Mouse (Mus musculus): ENCODE measurements at regions not wholly inside any gene's neighbourhood (a gene's known extent, or its start where the extent isn't known, plus 50 kb on each side); places are given as distances from the start of the nearest gene placed in this dataset.

DNA sequence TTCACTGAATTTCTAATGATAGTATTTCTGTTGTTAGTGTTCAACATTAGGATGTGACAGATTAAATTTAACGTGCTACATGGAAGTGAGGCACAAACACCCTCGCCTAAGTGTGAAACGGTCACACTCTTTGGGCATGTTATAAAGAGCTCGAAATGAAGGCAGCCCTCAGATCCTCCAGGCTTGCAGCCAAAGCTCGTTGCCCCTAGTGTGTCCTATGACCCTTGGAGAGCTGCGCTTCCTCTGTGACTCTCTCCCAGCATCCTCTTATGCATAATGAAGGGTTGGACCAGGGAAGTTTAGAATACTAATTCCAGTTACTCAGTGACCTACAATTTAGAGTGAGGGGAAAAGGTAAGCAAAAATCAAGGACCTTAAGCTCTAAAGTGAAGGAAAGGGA lies 92.4 kb upstream of the Spred1 start:
- TF ChIP-seq EP300 (IDR thresholded peaks at IDR 0.05; ENCODE audit: low read depth) (no peak), CTCF (IDR thresholded peaks at IDR 0.05; ENCODE audit: low read depth) (no peak)
- H3K4me1 ChIP-seq (replicated peaks; ENCODE audit: control insufficient read depth in 2 of 2, insufficient read depth in 2 of 2, low read length in 1 of 2) = no peaks in the 10 kb centered on the region
- H3K27ac ChIP-seq = no peak overlapping the region
- no peaks in the 10 kb centered on the region for H3K9me3 ChIP-seq (ENCODE audit: control insufficient read depth, low read length)
- no peaks in the 10 kb centered on the region for H3K36me3 ChIP-seq (replicated peaks; ENCODE audit: control insufficient read depth, insufficient read depth, low read depth)
- WGBS (ENCODE audit: insufficient replicate concordance) = 68% methylated on average over 6 of the region's 6 CpGs
- DNase-seq (ENCODE audit: low read depth in 3 of 3, low spot score in 3 of 3) (no peak), ATAC-seq (ENCODE audit: insufficient read depth) (no peak)
- no peak overlapping the region for H3K4me3 ChIP-seq (ENCODE audit: insufficient read depth in 1 of 2, low read depth in 2 of 2, low read length in 2 of 2)
- H3K4me2 ChIP-seq (ENCODE audit: low read depth) = no peak overlapping the region
- H3K9ac ChIP-seq (replicated peaks) = no peak overlapping the region
- no peaks in the 10 kb centered on the region for H3K27me3 ChIP-seq (ENCODE audit: control insufficient read depth, insufficient read depth, low read length)

DNA sequence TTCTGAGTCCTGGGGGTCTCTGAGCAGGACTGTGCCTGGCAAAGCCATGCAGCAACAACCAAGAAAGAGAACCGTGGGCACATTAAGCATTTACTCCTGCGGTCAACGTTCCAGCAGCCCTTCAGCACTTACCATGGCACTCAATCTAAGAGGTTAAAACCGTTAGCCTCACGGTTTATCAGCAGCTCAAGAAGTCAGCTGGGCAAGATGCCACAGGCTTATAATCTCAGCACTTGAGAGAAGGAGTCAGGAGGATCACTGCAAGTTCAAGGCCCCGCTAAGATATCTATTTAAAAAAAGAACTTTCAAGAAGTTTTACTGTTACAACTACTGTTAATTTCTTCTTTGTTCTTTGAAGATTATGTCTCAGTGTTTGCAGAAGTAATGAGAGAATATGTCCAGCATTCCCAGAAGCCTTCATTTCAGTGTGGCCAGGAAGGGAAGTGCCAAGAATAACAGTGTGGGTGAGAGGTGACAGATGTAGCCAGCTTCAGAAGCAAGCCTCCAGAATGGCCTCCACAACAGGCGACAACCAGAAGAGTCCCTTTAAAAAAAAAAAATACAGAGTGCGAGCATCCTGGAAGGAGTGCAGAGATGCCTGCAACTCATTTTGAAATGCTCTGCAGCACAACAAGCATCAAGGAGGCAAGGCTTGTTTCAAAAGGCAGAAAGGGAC lies 84.8 kb upstream of the Spred1 start:
- Histone ChIP-seq H3K9me3 (ENCODE audit: control insufficient read depth, low read length) (no peaks in the 10 kb centered on the region), H3K4me2 (ENCODE audit: low read depth) (no peak overlapping the region), H3K9ac (replicated peaks) (no peak overlapping the region), H3K27me3 (ENCODE audit: control insufficient read depth, insufficient read depth, low read length) (no peaks in the 10 kb centered on the region), H3K4me1 (replicated peaks; ENCODE audit: control insufficient read depth in 2 of 2, insufficient read depth in 2 of 2, low read length in 1 of 2) (no peaks in the 10 kb centered on the region), H3K36me3 (replicated peaks; ENCODE audit: control insufficient read depth, insufficient read depth, low read depth) (no peaks in the 10 kb centered on the region), H3K27ac (no peak overlapping the region), H3K4me3 (ENCODE audit: insufficient read depth in 1 of 2, low read depth in 2 of 2, low read length in 2 of 2) (no peak overlapping the region)
- DNase-seq (ENCODE audit: low read depth in 3 of 3, low spot score in 3 of 3) (no peak), ATAC-seq (ENCODE audit: insufficient read depth) (no peak)
- WGBS (ENCODE audit: insufficient replicate concordance) = 45% methylated on average over 8 of the region's 8 CpGs
- no peak for TF ChIP-seq EP300 (IDR thresholded peaks at IDR 0.05; ENCODE audit: low read depth)
- TF ChIP-seq CTCF (IDR thresholded peaks at IDR 0.05; ENCODE audit: low read depth) = no peak

DNA sequence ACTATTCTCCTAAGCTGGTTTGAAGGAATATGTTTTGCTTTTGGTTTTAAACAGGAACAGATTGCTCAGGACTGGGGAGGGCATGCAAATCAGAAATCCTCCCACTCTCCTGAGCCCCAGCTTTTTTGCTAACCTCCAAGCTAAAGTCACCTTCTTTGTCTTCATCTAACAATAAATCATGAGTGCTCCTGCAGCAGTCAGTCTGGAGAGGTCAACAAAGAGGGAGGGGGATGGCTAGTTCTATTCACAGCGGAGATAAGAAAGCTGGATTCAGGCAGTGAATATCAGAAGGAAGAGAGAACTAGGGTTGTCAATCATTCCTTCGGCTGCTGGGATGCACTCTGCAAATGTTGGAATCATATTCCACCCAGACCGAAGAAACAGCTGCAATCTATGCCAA lies 81.0 kb upstream of the Spred1 start:
- 46% methylated on average over 3 of the region's 3 CpGs for WGBS (ENCODE audit: insufficient replicate concordance)
- Histone ChIP-seq H3K4me2 (ENCODE audit: low read depth) (no peak overlapping the region), H3K9me3 (ENCODE audit: control insufficient read depth, low read length) (no peaks in the 10 kb centered on the region), H3K27me3 (ENCODE audit: control insufficient read depth, insufficient read depth, low read length) (no peaks in the 10 kb centered on the region), H3K9ac (replicated peaks) (no peak overlapping the region), H3K36me3 (replicated peaks; ENCODE audit: control insufficient read depth, insufficient read depth, low read depth) (no peaks in the 10 kb centered on the region), H3K27ac (no peak overlapping the region), H3K4me1 (replicated peaks; ENCODE audit: control insufficient read depth in 2 of 2, insufficient read depth in 2 of 2, low read length in 1 of 2) (no peaks in the 10 kb centered on the region), H3K4me3 (ENCODE audit: insufficient read depth in 1 of 2, low read depth in 2 of 2, low read length in 2 of 2) (no peak overlapping the region)
- ATAC-seq (ENCODE audit: insufficient read depth) (no peak), DNase-seq (ENCODE audit: low read depth in 3 of 3, low spot score in 3 of 3) (no peak)
- TF ChIP-seq CTCF (IDR thresholded peaks at IDR 0.05; ENCODE audit: low read depth) = no peak
- no peak for TF ChIP-seq EP300 (IDR thresholded peaks at IDR 0.05; ENCODE audit: low read depth)

DNA sequence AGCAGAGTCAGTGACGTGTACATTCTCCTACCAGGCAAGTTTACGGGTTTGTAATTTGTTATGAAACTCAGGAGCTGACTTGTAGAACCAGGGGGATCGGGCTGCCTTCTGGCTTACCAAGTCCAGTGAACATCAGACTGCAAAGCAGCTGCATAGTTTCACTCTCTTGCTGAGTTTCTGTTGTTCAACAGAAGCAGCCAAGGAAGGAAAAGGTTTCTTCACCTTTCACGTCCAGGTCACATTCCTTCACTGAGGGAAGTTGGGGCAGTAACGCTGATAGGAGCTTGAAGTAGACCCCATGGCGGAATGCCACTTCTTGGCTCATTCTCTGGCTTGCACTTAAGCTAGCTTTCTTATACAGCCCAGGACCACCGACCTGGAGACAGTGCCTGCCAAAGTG lies 77.3 kb upstream of the Spred1 start:
- ATAC-seq (ENCODE audit: insufficient read depth) (no peak), DNase-seq (ENCODE audit: low read depth in 3 of 3, low spot score in 3 of 3) (no peak)
- no peak overlapping the region for H3K27ac ChIP-seq
- H3K4me2 ChIP-seq (ENCODE audit: low read depth) = no peak overlapping the region
- H3K4me1 ChIP-seq (replicated peaks; ENCODE audit: control insufficient read depth in 2 of 2, insufficient read depth in 2 of 2, low read length in 1 of 2) = peaks cover 0 to 2% of the 10 kb centered on the region in 2 experiments; a peak in 1 of 4 replicates
- H3K9me3 ChIP-seq (ENCODE audit: control insufficient read depth, low read length) = no peaks in the 10 kb centered on the region
- TF ChIP-seq EP300 (IDR thresholded peaks at IDR 0.05; ENCODE audit: low read depth) = no peak
- no peak for TF ChIP-seq CTCF (IDR thresholded peaks at IDR 0.05; ENCODE audit: low read depth)
- H3K9ac ChIP-seq (replicated peaks) = no peak overlapping the region
- H3K36me3 ChIP-seq (replicated peaks; ENCODE audit: control insufficient read depth, insufficient read depth, low read depth) = no peaks in the 10 kb centered on the region
- no peaks in the 10 kb centered on the region for H3K27me3 ChIP-seq (ENCODE audit: control insufficient read depth, insufficient read depth, low read length)
- H3K4me3 ChIP-seq (ENCODE audit: insufficient read depth in 1 of 2, low read depth in 2 of 2, low read length in 2 of 2) = no peak overlapping the region
- WGBS (ENCODE audit: insufficient replicate concordance) = 63% methylated on average over 7 of the region's 7 CpGs

DNA sequence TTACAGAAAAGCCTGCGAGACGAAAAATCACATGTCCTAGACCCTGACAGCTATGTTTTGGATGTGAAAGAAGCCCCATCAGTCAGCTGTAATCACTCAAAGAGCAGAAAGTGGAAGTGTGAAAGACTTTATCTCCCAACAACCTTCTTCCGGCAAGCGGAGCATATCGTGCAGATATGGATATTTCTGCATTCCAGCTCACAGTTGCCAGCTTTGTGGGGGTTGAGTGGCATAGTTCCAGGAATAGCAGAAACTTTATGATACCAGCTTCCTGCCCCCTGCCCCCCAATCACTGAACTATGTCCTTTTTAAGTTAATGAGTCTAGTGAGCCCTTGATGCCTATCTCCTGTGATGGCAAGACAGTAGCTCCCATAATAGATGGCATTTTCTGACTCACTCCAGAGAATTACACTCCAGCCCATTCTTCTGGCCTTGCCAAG lies 72.9 kb upstream of the Spred1 start:
- no peaks in the 10 kb centered on the region for H3K27me3 ChIP-seq (ENCODE audit: control insufficient read depth, insufficient read depth, low read length)
- no peak overlapping the region for H3K4me2 ChIP-seq (ENCODE audit: low read depth)
- H3K9me3 ChIP-seq (ENCODE audit: control insufficient read depth, low read length) = no peaks in the 10 kb centered on the region
- H3K4me3 ChIP-seq (ENCODE audit: insufficient read depth in 1 of 2, low read depth in 2 of 2, low read length in 2 of 2) = no peak overlapping the region
- H3K4me1 ChIP-seq (replicated peaks; ENCODE audit: control insufficient read depth in 2 of 2, insufficient read depth in 2 of 2, low read length in 1 of 2) = peaks cover 0 to 2% of the 10 kb centered on the region in 2 experiments; a peak in 1 of 4 replicates
- ATAC-seq (ENCODE audit: insufficient read depth) (no peak), DNase-seq (ENCODE audit: low read depth in 3 of 3, low spot score in 3 of 3) (no peak)
- H3K36me3 ChIP-seq (replicated peaks; ENCODE audit: control insufficient read depth, insufficient read depth, low read depth) = no peaks in the 10 kb centered on the region
- no peak overlapping the region for H3K27ac ChIP-seq
- no peak overlapping the region for H3K9ac ChIP-seq (replicated peaks)
- no peak for TF ChIP-seq CTCF (IDR thresholded peaks at IDR 0.05; ENCODE audit: low read depth)
- TF ChIP-seq EP300 (IDR thresholded peaks at IDR 0.05; ENCODE audit: low read depth) = no peak
- WGBS (ENCODE audit: insufficient replicate concordance) = 16% methylated on average over 5 of the region's 5 CpGs
